Mouse (Mus musculus) liver, adult (tissue): ENCODE results near the gene Tiam1.

Experiments used
- GATA4 ChIP-seq: IDR thresholded peaks from 2 replicates; pipeline ENCODE4 v1.6.1; 2014; ENCODE audit warnings: mild to moderate bottlenecking, low read length; ENCODE audit not compliant: insufficient replicate concordance

Gene Tiam1

DNA sequence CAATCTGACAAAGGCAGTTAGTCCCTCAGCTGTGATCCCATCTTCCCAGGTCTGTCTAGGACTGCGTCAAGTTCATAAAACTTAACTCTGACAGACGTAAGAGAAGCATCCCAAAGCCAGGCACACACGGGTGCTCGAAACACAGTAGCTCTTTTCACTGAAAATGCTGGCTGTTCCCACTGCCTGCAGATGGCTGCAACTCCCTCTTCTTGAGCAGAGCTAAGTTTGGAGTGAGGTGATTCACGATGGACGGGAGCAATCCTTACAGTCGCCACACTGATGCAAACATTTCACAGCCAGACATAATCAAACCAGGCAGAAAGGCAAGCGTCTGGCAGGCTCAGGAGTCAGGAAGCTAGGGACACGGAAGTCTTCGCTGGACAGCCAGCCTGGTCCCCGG, 91.2 kb downstream of the Tiam1 start:
- TF ChIP-seq GATA4 = no peak

- TF ChIP-seq GATA4 = no peak
Measured at GRCm38 (mm10) chr16:90051051-90051450, 92.5 kb downstream of the Tiam1 start.

DNA sequence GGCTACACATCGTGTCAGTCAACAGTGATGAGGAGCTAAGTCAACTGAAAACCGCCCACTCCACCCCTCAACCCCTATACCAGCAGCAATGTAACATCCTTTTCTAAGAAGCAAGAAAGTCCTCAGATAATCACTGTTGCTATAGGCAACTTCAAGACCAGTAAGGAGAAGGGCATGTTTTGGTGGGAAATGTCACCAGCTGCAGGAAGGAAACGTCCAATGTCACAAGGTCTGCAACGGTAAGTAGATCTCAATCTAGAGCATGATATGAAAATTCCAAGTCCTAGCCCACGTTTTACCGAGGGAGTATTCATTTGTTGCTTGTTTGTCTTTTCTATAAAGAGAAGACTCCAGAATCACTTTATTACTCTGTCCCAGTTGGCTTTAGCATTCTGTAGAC, 95.7 kb downstream of the Tiam1 start:
- TF ChIP-seq GATA4 = no peak

DNA sequence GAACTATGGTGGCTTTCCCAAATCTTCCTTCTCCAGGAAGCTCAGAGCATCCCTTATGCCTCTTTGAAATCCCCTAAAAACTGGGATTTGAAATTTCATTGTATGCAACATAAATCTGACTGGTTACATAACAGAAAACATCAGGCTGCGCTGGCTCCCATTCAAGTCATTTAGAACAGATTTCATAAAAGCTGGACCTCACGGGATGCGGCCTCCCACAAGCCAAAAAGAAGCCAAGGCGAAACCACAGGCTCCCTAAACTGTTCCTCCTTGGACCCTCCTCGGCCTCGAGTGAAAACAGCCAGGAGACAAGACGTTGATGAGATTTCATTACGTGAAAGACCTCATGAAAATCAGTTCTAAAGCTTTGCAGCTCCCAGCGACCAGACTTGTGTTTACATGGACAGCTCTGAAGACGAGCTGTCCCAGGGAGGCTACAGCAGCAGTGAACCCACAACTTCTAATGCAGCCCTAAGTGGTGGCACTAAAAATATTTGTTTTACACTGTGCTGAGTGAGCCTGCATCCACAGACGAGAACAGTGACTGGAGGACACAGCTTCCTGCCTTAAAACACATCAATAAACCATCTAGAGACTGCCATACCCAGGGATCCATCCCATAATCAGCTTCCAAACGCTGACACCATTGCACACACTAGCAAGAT, 96.9 kb downstream of the Tiam1 start:
- no peak for TF ChIP-seq GATA4

DNA sequence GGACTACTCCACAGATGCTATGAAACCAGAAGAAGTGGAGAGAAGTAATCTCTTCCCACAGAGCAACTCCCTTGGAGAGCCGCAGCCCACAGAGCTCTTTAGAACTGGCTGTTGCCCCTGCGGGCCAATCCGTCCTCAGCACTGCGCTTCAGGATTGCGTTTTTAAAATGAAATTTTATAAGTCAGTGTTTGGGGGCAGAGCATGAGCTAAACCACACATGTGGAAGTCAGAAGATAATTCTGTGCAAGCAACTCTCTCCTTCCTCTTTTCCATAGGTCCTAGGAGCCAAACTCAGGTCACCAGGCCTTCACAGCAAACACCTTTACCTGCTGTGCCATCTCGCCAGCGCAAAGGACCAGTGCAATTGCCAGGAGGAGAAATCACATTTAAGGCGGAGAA, 98.0 kb downstream of the Tiam1 start:
- no peak for TF ChIP-seq GATA4

- no peak for TF ChIP-seq GATA4
Measured at GRCm38 (mm10) chr16:90044004-90044754, 99.4 kb downstream of the Tiam1 start.

DNA sequence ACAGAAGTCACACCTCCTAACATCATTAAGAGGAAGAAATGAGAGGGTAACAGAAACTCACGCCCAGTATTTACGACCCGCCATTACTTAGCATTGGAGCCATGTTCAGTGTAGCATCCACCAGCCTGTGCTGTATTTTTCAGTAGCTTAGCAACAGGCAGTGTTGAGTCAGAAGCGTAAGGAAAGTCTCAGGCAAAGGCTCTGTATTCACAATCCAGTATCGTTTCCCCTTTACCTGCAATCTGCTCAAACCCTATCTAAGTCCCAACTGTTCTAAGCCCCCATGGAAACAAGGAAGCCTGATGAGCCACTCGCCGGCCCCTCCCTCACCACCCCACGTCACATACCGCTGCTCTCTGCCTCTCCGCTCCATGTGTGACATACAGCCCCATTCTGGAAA, 100.7 kb downstream of the Tiam1 start:
- no peak for TF ChIP-seq GATA4

DNA sequence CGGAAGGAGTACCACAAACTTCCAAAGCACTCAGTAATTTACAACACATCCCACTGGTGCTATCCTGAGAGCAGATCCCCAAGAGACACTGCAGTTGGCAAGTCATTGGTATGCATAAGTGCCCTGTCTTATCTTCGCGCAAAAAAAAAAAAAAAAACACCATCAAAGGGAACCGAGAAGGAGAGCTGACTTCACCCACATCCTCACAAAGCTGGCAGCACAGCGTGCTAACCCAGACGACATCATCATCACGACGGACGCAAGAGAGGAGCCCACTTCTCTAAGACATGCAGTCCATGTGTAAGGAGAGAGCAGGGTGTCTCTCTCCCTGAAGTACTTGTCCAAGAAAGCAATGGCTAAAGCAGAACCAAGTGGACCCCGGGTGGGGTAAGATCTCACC, 101.2 kb downstream of the Tiam1 start:
- no peak for TF ChIP-seq GATA4

DNA sequence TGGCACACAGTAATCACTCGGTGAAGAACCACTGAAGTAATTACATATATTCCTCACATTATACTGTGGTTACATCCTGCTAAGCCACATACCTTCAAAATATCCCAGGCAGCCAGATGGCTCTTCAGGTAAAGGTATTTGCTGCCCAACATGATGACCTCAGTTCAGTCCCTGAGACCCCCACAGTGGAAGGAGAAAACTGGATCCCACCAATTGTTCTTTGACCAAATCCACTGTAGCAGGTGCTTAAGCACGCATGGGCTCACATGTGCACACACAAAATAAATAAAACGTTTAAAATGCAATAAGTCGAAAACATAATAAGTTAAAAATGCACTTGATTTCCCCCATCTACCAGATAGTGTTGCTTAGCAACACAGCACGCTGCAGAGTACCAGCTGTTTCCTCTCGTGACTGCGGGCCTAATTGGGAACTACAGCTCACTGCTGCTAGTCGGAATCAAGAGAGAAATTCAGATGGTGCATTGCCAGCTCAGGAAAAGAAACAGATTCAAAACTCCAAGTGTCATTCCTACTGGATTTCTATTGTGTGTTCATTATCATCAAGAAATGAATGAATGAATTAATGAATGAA, 102.7 kb downstream of the Tiam1 start:
- no peak for TF ChIP-seq GATA4

GRCm38 (mm10) chr16:90035595-90036110, 107.9 kb downstream of the Tiam1 start:
- no peak for TF ChIP-seq GATA4

DNA sequence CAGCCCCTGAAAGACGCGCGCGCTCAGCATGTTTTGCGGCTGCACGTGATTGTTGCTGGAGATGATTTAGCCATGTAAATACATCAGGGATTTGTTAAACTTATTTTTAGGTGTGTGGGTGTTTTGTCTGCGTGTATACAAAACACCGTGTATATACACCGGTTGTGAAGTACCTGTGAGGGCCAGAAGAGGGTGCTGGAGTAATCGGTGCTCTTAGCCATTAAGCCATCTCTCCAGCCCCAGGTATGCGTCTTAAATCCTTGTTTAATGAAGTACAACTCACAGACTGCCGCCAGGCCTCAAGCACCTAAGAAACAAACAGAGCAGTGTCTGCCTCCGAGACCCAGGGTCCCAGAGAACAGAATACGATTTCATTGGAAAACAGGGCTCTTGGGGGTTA, 113.2 kb downstream of the Tiam1 start:
- TF ChIP-seq GATA4 = no peak

GRCm38 (mm10) chr16:90027886-90028285, 115.7 kb downstream of the Tiam1 start:
- no peak for TF ChIP-seq GATA4

DNA sequence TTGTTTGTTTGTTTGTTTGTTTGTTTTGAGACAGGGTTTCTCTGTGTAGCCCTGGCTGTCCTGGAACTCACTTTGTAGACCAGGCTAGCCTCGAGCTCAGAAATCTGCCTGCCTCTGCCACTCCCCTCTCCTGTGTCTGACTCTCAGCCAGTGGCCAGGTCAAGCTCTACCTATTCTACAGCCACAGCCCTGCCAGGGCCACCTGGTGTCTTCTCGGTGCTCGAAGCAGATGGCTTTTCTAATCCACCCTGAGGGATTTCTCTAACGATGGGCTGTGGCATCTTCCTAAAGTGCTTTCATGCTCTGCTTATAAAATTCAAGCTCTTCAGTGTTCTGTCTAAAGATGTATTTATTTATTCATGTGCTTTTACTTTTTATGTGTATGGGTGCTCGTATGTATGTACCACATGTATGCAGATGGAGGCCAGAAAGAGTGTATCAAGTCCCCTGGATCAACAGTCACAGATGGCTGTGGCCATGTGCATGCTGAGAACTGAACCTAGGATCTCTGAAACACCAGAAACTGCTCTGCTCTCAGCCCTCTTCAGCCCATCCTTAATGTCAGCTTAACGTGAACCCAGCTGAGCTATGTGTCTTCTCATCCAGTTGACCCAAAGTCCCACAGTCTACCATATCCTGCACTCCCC, 117.9 kb downstream of the Tiam1 start:
- no peak for TF ChIP-seq GATA4

GRCm38 (mm10) chr16:90023665-90024010, 119.9 kb downstream of the Tiam1 start:
- TF ChIP-seq GATA4 = no peak

GRCm38 (mm10) chr16:90022932-90023664, 120.5 kb downstream of the Tiam1 start:
- TF ChIP-seq GATA4 = no peak
